Mouse (Mus musculus) ES-Bruce4 (cell line): ENCODE results near the gene Psma4. TPM values are rescaled to one million over a fixed set of nuclear protein-coding genes. Genes with fewer than 3 reads are reported as not detected.

Experiments
- H3K27ac ChIP-seq: 2 replicates; pipeline ENCODE4 v1.5.1; 2012; ENCODE audit warnings: low read length, inconsistent platforms; ENCODE audit not compliant: insufficient read depth
- H3K27me3 ChIP-seq: 2 replicates; pipeline ENCODE4 v1.6.1; 2012; ENCODE audit warnings: mild to moderate bottlenecking, low read length, inconsistent platforms; ENCODE audit not compliant: control insufficient read depth, poor library complexity, insufficient read depth, severe bottlenecking
- H3K36me3 ChIP-seq: 2 replicates; pipeline ENCODE4 v1.6.1; 2012; ENCODE audit warnings: inconsistent platforms, mild to moderate bottlenecking, low read length, moderate library complexity; ENCODE audit not compliant: control insufficient read depth, poor library complexity, insufficient read depth, severe bottlenecking
- H3K4me1 ChIP-seq: one replicate; pipeline ENCODE4 v1.8.1; 2011; ENCODE audit warnings: low read length; ENCODE audit not compliant: control insufficient read depth, insufficient read depth
- H3K4me3 ChIP-seq: 2 replicates; pipeline ENCODE4 v1.5.1; 2011; ENCODE audit warnings: low read depth, mild to moderate bottlenecking, low read length
- H3K9ac ChIP-seq: 2 replicates; pipeline ENCODE4 v1.6.1; 2012; ENCODE audit warnings: low read depth, mild to moderate bottlenecking, inconsistent platforms; ENCODE audit not compliant: poor library complexity, severe bottlenecking
- H3K9me3 ChIP-seq: replicated peaks from 2 replicates; pipeline ENCODE4 v1.6.1; 2012; ENCODE audit warnings: mild to moderate bottlenecking, low read length, inconsistent platforms; ENCODE audit not compliant: control insufficient read depth, poor library complexity, insufficient read depth, severe bottlenecking
- CTCF ChIP-seq: IDR thresholded peaks from one replicate; pipeline ENCODE4 v1.8.1; 2011; ENCODE audit warnings: low read depth, low read length
- EP300 ChIP-seq: IDR thresholded peaks from 2 replicates; pipeline ENCODE4 v1.6.1; 2011; ENCODE audit warnings: low read depth, low read length; ENCODE audit not compliant: insufficient read depth
- POLR2A ChIP-seq: IDR thresholded peaks from one replicate; pipeline ENCODE4 v1.8.1; 2011; ENCODE audit warnings: low read length; ENCODE audit not compliant: insufficient read depth
- polyA plus RNA-seq: library from polyadenylated mRNA; stranded (reverse); fragments of >200 nt; gene quantifications from 2 replicates; pipeline ENCODE4 v1.2.4, GENCODE M21; 2011; ENCODE audit warnings: low read depth; ENCODE audit not compliant: missing spikeins, insufficient read depth, insufficient read length

The Psma4 gene
- polyA plus RNA-seq, 1 experiment, result 320 TPM

DNA sequence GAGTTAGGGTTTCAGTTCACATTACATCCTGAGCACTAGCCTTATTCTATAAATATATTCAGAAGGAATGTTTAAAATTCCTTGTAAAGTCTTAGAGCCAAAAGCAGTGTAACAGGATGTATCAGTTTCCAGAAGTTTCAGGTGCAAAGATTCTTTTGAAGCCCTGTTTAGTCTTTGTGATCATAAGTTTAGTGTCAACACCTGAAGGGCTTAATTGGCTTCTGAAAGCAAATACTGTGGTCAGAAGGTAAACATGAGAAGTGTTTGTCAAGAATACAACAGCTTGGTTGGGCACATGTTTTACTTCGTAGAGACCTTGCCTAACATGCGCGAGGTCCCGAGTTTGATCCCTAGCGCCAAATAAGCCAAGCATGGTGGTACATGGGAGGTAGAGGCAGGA, 31.8 kb upstream of the Psma4 start:
- TF ChIP-seq POLR2A (no peak), EP300 (no peak), CTCF (no peak)
- Histone ChIP-seq H3K9ac (no peak overlapping the region), H3K9me3 (0 out of 2 replicates have a peak, but pooled peaks cover 2% of the 10 kb centered on the region)

DNA sequence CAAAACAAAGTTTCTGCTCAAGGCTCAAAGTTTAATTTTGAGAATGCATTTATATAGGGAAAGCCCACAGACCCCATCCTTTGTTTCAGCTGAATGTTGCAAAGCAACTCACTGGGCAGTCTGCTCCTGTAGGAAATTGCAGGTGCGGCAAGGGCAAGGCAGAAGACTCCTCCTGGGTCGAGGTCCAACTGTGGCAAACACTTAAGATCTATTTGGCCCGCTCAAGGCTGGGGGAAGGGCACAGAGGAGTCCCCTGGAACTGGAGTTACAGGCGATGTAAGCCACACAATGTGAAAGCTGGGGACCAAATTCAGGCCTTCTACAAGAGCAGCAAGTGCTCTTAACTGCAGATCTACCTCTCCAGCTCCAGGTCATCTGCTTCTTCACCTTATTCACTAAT, 30.6 kb upstream of the Psma4 start:
- no peak overlapping the region for H3K4me3 ChIP-seq
- no peaks in the 10 kb centered on the region; the same call in 1 of the 2 replicates for H3K27me3 ChIP-seq
- 0 out of 2 replicates have a peak, but pooled peaks cover 2% of the 10 kb centered on the region for H3K9me3 ChIP-seq
- TF ChIP-seq CTCF, result no peak
- TF ChIP-seq POLR2A, result no peak
- no peak for TF ChIP-seq EP300
- no peaks in the 10 kb centered on the region for H3K36me3 ChIP-seq
- H3K27ac ChIP-seq, result no peak overlapping the region
- H3K4me1 ChIP-seq, result no peaks in the 10 kb centered on the region
- H3K9ac ChIP-seq, result no peak overlapping the region

More for the DNA sequence above, 31.8 kb upstream of the Psma4 start:
- H3K4me3 ChIP-seq, result no peak overlapping the region
- no peaks in the 10 kb centered on the region for H3K4me1 ChIP-seq
- H3K27me3 ChIP-seq, result no peaks in the 10 kb centered on the region; the same call in 1 of the 2 replicates
- H3K27ac ChIP-seq, result no peak overlapping the region
- no peaks in the 10 kb centered on the region for H3K36me3 ChIP-seq

DNA sequence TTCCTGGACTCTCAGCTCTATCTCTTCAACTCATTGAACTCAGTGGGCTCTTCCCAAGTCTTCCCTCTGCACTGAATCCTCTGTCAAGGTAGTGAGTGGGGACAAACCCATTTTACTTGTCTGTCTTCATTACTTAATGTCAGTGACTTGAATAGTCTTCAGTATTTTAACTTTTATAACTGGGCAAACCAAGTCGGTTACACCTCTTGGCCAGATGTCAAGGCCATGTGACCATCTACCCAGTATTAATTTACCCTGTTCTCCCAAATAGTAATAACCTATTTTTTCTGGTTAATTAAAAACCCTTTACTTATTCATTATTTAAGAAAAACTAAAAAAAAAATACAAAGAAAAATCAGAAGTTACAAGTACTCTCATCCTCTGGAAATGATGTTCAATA, 19.8 kb upstream of the Psma4 start:
- Histone ChIP-seq H3K4me3 (no peak overlapping the region), H3K9ac (no peak overlapping the region), H3K4me1 (no peaks in the 10 kb centered on the region), H3K27ac (no peak overlapping the region), H3K36me3 (no peaks in the 10 kb centered on the region), H3K27me3 (no peaks in the 10 kb centered on the region), H3K9me3 (no peaks in the 10 kb centered on the region)
- TF ChIP-seq CTCF (no peak), EP300 (no peak), POLR2A (no peak)

DNA sequence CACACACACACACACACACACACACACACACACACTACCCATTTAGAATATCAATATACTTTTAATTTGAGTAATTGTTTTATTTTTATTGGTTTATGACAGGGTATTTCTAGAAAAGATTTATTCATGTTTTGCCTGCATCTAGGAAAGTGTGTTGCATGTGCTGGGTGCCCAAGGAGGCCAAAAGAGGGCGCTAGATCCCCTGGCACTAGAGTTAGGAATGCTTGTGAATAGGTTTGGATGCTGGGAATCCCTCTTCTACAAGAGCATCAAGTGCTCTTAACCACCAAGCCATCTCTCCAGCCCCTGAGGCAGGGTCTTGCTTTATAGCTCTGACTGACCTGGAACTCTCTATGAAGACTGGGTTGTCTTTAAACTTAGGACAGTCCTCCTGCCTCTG, 18.8 kb upstream of the Psma4 start:
- TF ChIP-seq CTCF, result peak; percentile 77
- TF ChIP-seq EP300, result no peak
- H3K27ac ChIP-seq, result no peak overlapping the region
- no peaks in the 10 kb centered on the region for H3K27me3 ChIP-seq
- no peak overlapping the region for H3K4me3 ChIP-seq
- H3K9ac ChIP-seq, result no peak overlapping the region
- H3K4me1 ChIP-seq, result no peaks in the 10 kb centered on the region
- H3K9me3 ChIP-seq, result no peaks in the 10 kb centered on the region
- H3K36me3 ChIP-seq, result no peaks in the 10 kb centered on the region

DNA sequence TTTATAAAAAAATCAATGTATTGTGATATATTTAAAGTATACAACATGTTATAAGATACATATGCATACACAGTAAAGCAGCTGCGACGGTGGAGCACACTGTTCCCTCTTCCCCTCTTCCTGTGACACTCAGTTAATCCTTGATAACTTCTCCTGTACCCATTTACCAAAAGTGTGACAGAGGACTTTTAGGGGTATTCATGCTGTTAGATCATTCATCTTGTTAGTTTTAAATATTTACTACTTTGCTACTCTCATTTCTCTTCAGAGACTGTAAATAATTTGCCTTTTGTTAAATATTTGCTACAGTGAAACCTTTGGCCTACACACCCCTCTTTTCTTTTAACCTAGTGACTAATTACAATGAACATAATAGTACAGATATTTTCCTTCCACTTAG, 18.2 kb upstream of the Psma4 start:
- TF ChIP-seq POLR2A (no peak), EP300 (no peak)
- no peaks in the 10 kb centered on the region for H3K36me3 ChIP-seq
- H3K4me1 ChIP-seq, result no peaks in the 10 kb centered on the region
- H3K9me3 ChIP-seq, result no peaks in the 10 kb centered on the region
- H3K27ac ChIP-seq, result no peak overlapping the region
- H3K4me3 ChIP-seq, result no peak overlapping the region
- H3K9ac ChIP-seq, result no peak overlapping the region
- no peaks in the 10 kb centered on the region for H3K27me3 ChIP-seq

DNA sequence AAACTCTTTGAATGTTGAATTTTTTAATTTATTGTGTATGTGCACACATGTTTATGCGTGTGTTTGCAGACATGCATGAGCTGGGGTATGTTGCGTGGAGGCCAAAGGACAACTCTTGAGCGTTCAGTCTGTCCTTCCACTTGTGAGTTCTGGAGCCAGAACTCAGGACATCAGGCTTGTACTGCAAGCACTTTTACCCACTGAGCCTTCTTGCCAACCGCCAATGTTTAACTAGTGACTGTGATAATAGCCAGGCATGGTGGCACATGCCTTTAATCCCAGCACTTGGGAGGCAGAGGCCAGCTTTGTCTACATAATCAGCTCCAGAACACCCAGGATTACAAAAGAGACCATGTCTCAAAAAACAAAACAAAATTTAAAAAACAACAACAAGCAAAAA, 8.5 kb upstream of the Psma4 start:
- Histone ChIP-seq H3K9ac (no peak overlapping the region), H3K4me1 (no peaks in the 10 kb centered on the region), H3K36me3 (no peaks in the 10 kb centered on the region), H3K27me3 (no peaks in the 10 kb centered on the region), H3K4me3 (no peak overlapping the region), H3K9me3 (no peaks in the 10 kb centered on the region), H3K27ac (no peak overlapping the region)
- TF ChIP-seq POLR2A (no peak), CTCF (no peak), EP300 (no peak)
